Mouse (Mus musculus) G1E (cell line): ENCODE results near the gene Rtn2. TPM values are rescaled to one million over a fixed set of nuclear protein-coding genes. Genes with fewer than 3 reads are reported as not detected.
A peak's percentile ranks its signal among the peaks of the same experiment; 100 is the strongest.

Experiments used
- ATAC-seq: 2 replicates; pipeline ENCODE4 v1.8.0; 2016; ENCODE audit warnings: mild to moderate bottlenecking; ENCODE audit not compliant: insufficient number of reproducible peaks, poor library complexity, low FRiP score, severe bottlenecking; ENCODE audit errors: extremely low read depth
- DNase-seq: peaks from one replicate; pipeline ENCODE4 v3.0.0; 2012; ENCODE audit warnings: low spot score
- H3K27me3 ChIP-seq: 2 replicates; pipeline ENCODE4 v1.6.1; 2012; ENCODE audit warnings: mild to moderate bottlenecking, low read length, inconsistent platforms; ENCODE audit not compliant: insufficient read depth
- H3K36me3 ChIP-seq: replicated peaks from 2 replicates; pipeline ENCODE3; 2012; ENCODE audit warnings: mild to moderate bottlenecking, inconsistent platforms
- H3K4me1 ChIP-seq: 2 replicates; pipeline ENCODE4 v1.6.1; 2012; ENCODE audit warnings: low read depth, low read length, inconsistent platforms, mixed read lengths; ENCODE audit not compliant: insufficient read depth
- H3K4me3 ChIP-seq: 2 replicates; pipeline ENCODE4 v1.5.1; 2012; ENCODE audit warnings: low read depth, mild to moderate bottlenecking, inconsistent platforms, low read length, moderate library complexity, mixed read lengths
- H3K9me3 ChIP-seq: replicated peaks from 2 replicates; pipeline ENCODE4 v1.6.1; 2012; ENCODE audit warnings: inconsistent platforms
- CTCF ChIP-seq: IDR thresholded peaks from 2 replicates; pipeline ENCODE4 v1.5.1; 2012; ENCODE audit warnings: low read depth, low read length, inconsistent platforms, mixed read lengths
- GATA1 ChIP-seq: IDR thresholded peaks from 2 replicates; pipeline ENCODE4 v1.6.1; 2012; ENCODE audit warnings: borderline replicate concordance, low read length, inconsistent platforms, mixed read lengths
- GATA2 ChIP-seq: IDR thresholded peaks from 2 replicates; pipeline ENCODE4 v1.6.1; 2012; ENCODE audit warnings: low read depth, low read length, inconsistent platforms, borderline replicate concordance
- POLR2AphosphoS5 ChIP-seq: IDR thresholded peaks from 2 replicates; pipeline ENCODE4 v1.6.1; 2012; ENCODE audit warnings: low read depth, low read length, inconsistent platforms; ENCODE audit not compliant: insufficient replicate concordance
- TAL1 ChIP-seq: conservative IDR thresholded peaks from 2 replicates; pipeline ENCODE4 v1.6.1; 2012; ENCODE audit warnings: low read depth, low read length, inconsistent platforms, mixed read lengths
- polyA plus RNA-seq: library from polyadenylated mRNA; stranded (reverse); fragments of >175 nt; gene quantifications from 2 replicates; pipeline ENCODE4 v1.2.3, GENCODE M21; 2012
- total RNA-seq, 2 experiments: library from RNA; stranded (forward) in 1 of 2; stranded (reverse) in 1 of 2; fragments of 200-1000 nt in 1 of 2; fragments of >200 nt in 1 of 2; fragmentation: Nextera tagmentation in 1 of 2; gene quantifications; 2 replicates each; pipeline ENCODE4 v1.2.3; 2014 to 2017

Rtn2 gene
- total and polyA plus RNA-seq, 3 experiments: 0.11 to 0.98 (median 0.94) TPM

DNA sequence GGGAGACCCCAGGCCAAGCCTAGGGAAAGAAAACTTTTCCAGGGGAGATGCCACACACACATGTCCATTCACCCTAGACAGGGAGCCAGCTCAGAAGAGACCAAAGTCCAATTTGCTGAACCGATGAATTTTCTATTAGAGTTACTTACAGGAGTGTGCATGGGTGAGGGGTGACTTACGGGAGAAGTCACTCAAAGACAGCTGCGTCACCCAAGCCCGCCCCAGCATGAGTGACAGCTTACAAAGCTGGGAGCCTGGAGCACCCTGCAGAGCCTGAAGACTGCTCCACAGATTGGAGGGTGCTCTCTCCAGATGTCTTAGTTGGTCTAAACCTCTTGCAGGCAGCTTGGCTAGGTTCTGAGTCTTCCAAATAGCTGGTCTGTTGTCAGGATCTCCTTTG, 29.6 kb downstream of the Rtn2 start:
- no peak for ATAC-seq
- H3K27me3 ChIP-seq: peaks cover 48% of the 10 kb centered on the region
- no peaks in the 10 kb centered on the region for H3K9me3 ChIP-seq
- peaks cover 45% of the 10 kb centered on the region for H3K4me1 ChIP-seq
- H3K4me3 ChIP-seq: no peak overlapping the region
- no peaks in the 10 kb centered on the region for H3K36me3 ChIP-seq
- DNase-seq: no peak
- no peak for TF ChIP-seq CTCF
- no peak for TF ChIP-seq TAL1
- no peak for TF ChIP-seq POLR2AphosphoS5
- no peak for TF ChIP-seq GATA1
- no peak for TF ChIP-seq GATA2

DNA sequence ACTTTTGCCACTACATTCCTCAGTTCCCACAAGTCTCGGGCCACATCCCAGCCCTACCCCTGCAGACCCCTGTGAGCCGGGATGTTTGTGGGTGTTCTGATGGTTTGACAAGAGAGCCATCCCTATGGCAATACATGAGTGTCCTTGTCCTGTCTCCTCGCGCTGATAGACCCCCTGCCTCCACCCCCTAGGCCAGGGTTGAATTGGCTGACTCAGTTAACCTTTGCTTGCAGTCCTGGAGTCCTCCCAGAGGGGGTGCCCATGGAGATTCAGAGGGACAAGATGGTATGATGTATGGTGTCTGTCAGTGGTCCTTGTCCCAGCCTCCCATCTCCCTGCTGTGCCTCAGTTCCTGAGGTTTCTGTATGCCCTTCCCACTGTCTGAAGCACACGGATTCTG, 31.6 kb downstream of the Rtn2 start:
- Histone ChIP-seq H3K9me3 (no peaks in the 10 kb centered on the region), H3K27me3 (peaks cover 59% of the 10 kb centered on the region), H3K36me3 (no peaks in the 10 kb centered on the region), H3K4me3 (no peak overlapping the region), H3K4me1 (peaks cover 38% of the 10 kb centered on the region)
- DNase-seq (no peak), ATAC-seq (no peak)
- no peak for TF ChIP-seq GATA2
- TF ChIP-seq POLR2AphosphoS5: no peak
- TF ChIP-seq TAL1: no peak
- TF ChIP-seq GATA1: no peak
- no peak for TF ChIP-seq CTCF

DNA sequence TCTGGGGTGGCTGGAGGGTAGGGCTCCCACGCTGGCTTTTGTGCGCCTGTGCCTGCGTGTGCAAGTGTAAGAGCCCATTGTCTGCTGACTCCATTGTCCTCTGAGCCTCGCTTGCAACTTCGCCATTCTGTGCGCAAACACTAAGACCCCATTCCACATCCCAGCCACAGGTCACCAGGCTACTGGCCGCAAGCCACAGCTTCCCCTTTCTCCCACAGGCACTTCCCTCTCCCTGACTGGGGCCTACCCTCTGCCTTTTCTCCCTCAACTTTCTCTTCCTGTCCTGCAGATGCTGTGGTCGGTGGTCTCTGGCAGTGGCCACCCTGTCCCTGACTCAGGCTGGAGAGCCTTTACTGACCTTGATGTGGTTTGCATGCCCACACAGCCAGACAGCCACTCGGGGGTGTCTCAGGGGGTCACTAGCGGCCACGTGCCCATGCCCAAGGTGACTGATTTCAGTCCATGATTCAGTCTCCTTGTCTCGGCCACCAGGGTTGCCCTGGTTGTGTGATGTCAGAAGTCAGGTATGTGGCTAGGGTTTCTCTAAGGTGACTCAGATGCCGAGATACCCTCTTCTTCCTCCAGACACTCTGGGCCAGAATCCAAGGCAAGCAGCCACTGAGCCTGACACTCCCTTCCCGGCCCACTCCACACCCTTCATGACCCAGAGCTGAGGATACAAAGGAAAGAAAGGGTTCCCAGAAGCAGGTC, 34.2 kb downstream of the Rtn2 start:
- Histone ChIP-seq H3K36me3 (no peaks in the 10 kb centered on the region), H3K4me1 (peaks cover 39% of the 10 kb centered on the region), H3K4me3 (no peak overlapping the region; the same call in 1 of the 2 replicates), H3K27me3 (peaks cover 70% of the 10 kb centered on the region), H3K9me3 (no peaks in the 10 kb centered on the region)
- ATAC-seq (no peak), DNase-seq (no peak)
- TF ChIP-seq CTCF: no peak
- no peak for TF ChIP-seq GATA1
- no peak for TF ChIP-seq TAL1
- TF ChIP-seq POLR2AphosphoS5: no peak
- no peak for TF ChIP-seq GATA2

- H3K27me3 ChIP-seq: peaks cover 70% of the 10 kb centered on the region
- no peaks in the 10 kb centered on the region for H3K9me3 ChIP-seq
- TF ChIP-seq POLR2AphosphoS5 (no peak), GATA2 (no peak), GATA1 (no peak), TAL1 (no peak), CTCF (no peak)
- H3K36me3 ChIP-seq: no peaks in the 10 kb centered on the region
- no peak for DNase-seq
- H3K4me3 ChIP-seq: no peak overlapping the region
- peaks cover 39% of the 10 kb centered on the region for H3K4me1 ChIP-seq
- ATAC-seq: no peak
These were observed 35.8 kb downstream of the Rtn2 start for GRCm38 (mm10) chr7:19318201-19318600.

- Histone ChIP-seq H3K4me3 (no peak overlapping the region), H3K9me3 (no peaks in the 10 kb centered on the region), H3K36me3 (no peaks in the 10 kb centered on the region), H3K4me1 (peaks cover 37% of the 10 kb centered on the region), H3K27me3 (peaks cover 69% of the 10 kb centered on the region)
- DNase-seq: no peak
- TF ChIP-seq POLR2AphosphoS5: no peak
- no peak for TF ChIP-seq TAL1
- TF ChIP-seq GATA1: no peak
- no peak for TF ChIP-seq CTCF
- no peak for TF ChIP-seq GATA2
- ATAC-seq: no peak
These were observed 36.3 kb downstream of the Rtn2 start for GRCm38 (mm10) chr7:19318676-19319075.

DNA sequence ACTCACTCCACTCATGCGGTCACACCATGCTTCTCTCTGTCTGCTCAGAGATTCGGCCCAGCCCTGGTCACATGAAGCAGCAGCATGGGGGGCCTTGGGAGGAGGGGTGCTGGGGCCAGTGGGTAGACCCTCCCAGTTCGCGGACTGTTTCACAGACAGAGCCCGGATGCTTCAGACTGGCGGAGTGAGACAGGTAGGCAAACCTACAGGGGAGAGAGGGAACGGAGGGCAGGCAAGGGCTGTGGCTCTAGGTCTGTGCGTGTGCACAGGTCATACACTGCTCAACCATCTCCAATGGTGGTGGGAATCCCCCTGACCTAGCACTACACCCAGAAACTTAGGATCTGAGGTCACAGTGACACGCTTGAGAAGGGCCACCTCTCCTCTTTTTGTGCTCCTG, 37.0 kb downstream of the Rtn2 start:
- TF ChIP-seq CTCF (no peak), TAL1 (no peak), GATA2 (no peak)
- DNase-seq (no peak), ATAC-seq (no peak)
- Histone ChIP-seq H3K4me1 (peaks cover 40% of the 10 kb centered on the region), H3K27me3 (peaks cover 68% of the 10 kb centered on the region), H3K36me3 (no peaks in the 10 kb centered on the region), H3K4me3 (peak overlapping the region; percentile 71; the same call in 1 of the 2 replicates), H3K9me3 (no peaks in the 10 kb centered on the region)
